In the genomic region with DNA sequence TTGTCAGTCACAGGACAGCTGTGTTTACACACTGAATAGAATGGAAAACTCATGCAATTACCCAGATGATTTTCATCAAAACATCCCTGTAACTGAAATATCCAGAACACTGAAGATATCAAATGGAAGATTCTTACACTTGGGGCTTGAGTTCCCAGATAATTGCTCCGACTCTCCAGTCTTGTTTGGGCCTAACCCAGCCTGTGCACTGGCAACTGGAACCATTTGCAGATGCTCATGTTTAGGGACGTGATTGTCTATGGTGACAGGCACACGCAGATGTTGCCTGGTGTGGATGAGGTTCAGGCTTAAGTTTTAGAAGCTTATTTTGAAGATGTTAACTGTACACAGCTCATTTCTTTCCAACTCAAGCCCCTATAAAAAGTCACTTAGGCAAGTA, we compare ENCODE assay signal across 24 mouse cellular contexts.
"Had no signal": no experiment of that assay in that cellular context is flagged by ENCODE, and none has a peak within 500 bp of the region (broad histone marks: within the 10 kb centered on the region; RNA-seq: fewer than 3 reads in every experiment).

No protein-coding gene starts in this region.

- H3K27me3 ChIP-seq: kidney, embryonic 15.5 days; limb, embryonic 12.5 days; limb, embryonic 15.5 days; lung, embryonic 15.5 days; neural tube, embryonic 12.5 days; neural tube, embryonic 15.5 days; stomach, embryonic 15.5 days had no signal

- H3K9me3 ChIP-seq: kidney, embryonic 15.5 days; limb, embryonic 15.5 days; lung, embryonic 15.5 days; neural tube, embryonic 12.5 days; neural tube, embryonic 15.5 days; stomach, embryonic 15.5 days had no signal

- H3K36me3 ChIP-seq: limb, embryonic 12.5 days; limb, embryonic 15.5 days; lung, embryonic 15.5 days; neural tube, embryonic 12.5 days; neural tube, embryonic 15.5 days; stomach, embryonic 15.5 days had no signal

- H3K27ac ChIP-seq: kidney, embryonic 15.5 days; limb, embryonic 12.5 days; limb, embryonic 15.5 days; liver, embryonic 14.5 days; lung, embryonic 15.5 days; neural tube, embryonic 12.5 days; neural tube, embryonic 15.5 days had no signal

- DNase-seq: kidney, postnatal 10 days; kidney, postnatal 36 days; layer of hippocampus, postnatal 36 days; left cerebral cortex, postnatal 4 days; liver, postnatal 0 days; lung, postnatal 10 days; lung, postnatal 36 days; midbrain, embryonic 14.5 days; right cerebral cortex, adult 18-20 months; right cerebral cortex, postnatal 14 days; right cerebral cortex, postnatal 4 days; spleen, adult 18-20 months; thymus, adult 18-20 months; thymus, postnatal 36 days had no signal

- H3K4me2 ChIP-seq: kidney, embryonic 15.5 days; limb, embryonic 12.5 days; limb, embryonic 15.5 days; liver, embryonic 11.5 days; lung, embryonic 15.5 days; midbrain, embryonic 11.5 days; neural tube, embryonic 12.5 days; neural tube, embryonic 15.5 days; stomach, embryonic 15.5 days had no signal

- ATAC-seq: liver, postnatal 0 days had no signal

- H3K9ac ChIP-seq: kidney, embryonic 15.5 days; limb, embryonic 12.5 days; limb, embryonic 15.5 days; liver, embryonic 14.5 days; liver, postnatal 0 days; lung, embryonic 15.5 days; neural tube, embryonic 12.5 days; neural tube, embryonic 15.5 days; stomach, embryonic 15.5 days had no signal

- H3K4me3 ChIP-seq: kidney, embryonic 15.5 days; limb, embryonic 12.5 days; limb, embryonic 15.5 days; lung, embryonic 15.5 days; neural tube, embryonic 12.5 days; neural tube, embryonic 15.5 days; stomach, embryonic 15.5 days had no signal
